Mouse (Mus musculus) lung, postnatal 36 days (tissue): ENCODE measurements around the gene Senp6.
"Not testable (repeated sequence)": the region's sequence is repeated elsewhere in the genome, so short reads cannot be mapped to it uniquely, and the experiment has no call there.

Experiments used
- DNase-seq: peaks from one replicate; pipeline ENCODE4 v3.0.0; 2022; ENCODE audit warnings: mixed read lengths

The Senp6 gene

DNA sequence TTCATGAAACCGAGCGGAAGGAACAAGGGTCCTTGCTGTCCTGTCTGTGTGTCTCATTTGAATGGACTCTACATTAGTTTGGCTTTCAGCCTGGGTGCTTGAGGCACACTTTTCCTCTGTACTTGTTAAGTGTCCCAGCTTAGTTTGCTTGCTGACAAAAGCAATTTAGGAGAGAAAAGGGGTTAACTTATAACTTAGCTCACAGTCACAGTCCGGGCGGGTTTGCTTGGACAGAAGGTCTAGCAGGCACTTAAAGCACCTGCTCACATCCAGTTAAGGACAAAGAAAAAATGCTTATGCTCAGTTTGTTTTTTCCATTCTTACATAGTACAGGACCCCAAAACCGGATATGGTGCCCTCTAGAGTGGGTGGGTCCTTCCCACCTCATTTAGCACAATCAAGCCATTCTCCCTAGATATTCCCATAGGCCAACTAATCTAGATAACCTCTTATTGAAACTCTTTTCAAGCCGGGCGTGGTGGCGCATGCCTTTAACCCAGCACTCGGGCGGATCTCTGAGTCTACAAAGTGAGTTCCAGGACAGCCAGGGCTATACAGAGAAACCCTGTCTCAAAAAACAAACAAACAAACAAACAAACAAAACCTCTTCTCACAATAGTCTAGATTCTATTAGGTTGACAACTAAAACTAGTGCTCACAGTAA is 17.9 kb downstream of the Senp6 start:
- DNase-seq, result no peak

DNA sequence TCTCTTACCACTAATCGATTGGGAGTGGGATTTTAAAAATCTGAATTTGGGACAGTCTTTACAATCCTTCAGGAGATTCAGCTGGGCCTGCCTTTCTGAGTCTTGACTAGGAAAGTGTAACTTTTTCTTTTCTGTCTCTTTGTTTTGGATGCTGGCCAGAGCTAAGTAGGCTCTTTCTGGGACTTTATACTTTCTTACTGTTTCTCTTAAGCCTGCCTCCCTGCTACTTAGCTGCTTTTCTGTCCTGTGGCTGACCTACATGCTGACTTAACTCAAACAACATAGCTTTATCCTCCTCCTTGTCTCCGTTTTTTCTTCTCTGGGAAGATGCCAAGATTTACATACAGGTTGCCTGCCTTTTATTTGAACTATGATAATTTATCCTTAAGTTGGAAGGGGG is 19.0 kb downstream of the Senp6 start:
- peak; percentile 36 for DNase-seq

DNA sequence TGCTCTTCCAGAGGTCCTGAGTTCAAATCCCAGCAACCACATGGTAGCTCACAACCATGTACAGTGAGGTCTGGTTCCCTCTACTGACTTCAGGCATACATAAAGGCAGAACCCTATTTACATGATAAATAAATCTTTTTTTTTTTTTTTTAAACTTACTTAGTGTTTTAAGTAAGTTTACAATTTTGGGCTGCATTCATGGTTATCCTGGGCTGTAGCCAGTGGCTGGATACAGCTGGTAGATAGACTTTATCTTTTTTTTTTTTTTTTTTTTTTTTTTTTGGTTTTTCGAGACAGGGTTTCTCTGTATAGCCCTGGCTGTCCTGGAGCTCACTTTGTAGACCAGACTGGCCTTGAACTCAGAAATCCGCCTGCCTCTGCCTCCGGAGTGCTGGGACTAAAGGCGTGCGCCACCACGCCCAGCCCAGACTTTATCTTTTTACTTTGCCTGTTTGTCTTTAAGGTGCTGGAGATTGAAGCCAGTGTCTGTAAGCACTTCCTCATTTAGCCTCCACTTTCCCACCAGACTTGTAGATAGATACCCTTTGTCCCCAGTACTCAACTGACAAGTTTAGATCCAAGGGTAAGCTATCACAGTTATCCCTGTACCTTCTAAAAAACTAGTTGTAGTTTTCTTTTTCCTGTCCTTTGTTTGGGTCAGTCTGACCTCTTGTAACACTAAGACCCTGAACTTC is 19.7 kb downstream of the Senp6 start:
- DNase-seq, result not testable (repeated sequence)

DNA sequence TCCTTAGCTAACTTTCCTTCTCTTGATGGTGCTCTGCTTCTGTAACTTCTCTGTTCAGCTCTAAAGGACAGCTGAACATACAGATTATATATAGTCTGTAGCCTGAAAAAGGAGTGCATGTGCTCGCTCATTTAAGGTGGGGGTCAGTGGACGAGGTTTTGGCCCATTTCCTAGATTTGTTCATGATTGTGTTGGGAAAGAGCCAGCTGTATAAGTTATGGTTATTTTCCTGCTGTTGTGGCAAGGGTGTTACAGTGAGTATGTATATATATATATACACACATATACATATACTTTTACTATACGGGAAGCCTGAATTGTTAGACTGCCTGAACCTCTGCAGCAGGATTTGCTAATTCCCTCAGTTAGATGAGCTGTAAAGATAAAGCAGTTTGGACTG is 22.7 kb downstream of the Senp6 start:
- no peak for DNase-seq

DNA sequence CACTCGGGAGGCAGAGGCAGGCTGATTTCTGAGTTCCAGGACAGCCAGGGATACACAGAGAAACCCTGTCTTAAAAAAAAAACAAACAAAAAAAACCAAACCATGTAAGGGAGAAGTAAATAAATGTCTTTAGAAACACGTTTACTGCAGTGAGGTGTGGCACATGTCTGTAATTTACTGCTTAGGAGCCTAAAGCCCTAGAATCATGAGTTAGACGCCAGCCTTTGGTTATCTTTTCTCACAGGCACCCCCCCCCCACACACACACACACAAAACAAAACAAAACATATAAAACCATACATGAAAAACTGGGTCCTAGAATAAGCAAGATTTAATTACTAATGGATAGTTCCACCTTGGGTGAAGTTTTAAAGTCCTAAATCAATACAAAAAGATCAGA is 29.6 kb downstream of the Senp6 start:
- DNase-seq, result no peak

DNA sequence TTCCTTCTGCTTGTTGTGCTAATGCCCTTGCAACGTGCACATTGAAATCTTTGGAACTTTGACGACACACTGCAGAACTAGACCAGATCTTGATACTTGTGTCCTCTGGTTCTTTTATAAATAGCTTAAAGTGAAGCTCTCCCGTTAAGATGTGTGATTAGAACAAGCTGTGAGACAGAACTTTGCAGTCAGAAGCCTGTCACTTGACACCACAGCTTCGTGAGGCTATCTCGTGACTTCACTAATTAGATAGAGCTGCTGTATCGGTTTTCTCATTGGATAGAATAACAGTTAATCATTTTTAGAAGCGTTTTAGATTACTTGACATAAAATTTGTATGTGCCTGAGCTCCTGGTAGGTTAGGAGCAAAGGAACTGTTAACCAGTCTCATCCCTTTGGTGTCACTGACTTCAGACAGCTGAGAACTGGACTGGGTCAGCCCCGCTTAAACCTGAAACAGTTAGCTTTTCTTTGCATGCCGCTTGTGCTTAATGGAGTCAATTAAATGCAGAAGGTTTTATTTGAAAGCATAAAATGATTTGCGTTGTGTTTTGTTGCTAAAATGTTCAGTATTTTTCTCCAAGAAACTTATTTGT is 79.4 kb downstream of the Senp6 start:
- DNase-seq, result no peak

DNA sequence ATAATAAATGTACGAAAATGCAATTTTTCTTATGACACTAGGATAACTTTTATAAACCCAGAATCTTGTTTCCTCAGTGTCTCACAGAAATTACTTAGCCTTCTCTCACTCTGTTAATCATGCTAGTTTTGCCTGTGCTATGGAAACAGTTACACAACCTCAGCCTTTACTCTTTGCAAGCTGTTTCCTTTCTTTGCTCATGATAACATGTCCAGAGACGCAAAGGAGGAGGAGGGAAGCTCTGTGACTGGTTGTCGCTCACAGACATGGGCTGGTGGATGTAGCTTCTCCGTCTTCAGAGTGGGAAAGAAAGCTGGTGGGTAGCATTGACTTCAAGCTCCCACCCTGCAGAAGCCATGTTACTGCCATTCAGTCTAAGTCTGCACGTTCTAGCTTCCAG is 82.9 kb downstream of the Senp6 start:
- DNase-seq, result no peak

DNA sequence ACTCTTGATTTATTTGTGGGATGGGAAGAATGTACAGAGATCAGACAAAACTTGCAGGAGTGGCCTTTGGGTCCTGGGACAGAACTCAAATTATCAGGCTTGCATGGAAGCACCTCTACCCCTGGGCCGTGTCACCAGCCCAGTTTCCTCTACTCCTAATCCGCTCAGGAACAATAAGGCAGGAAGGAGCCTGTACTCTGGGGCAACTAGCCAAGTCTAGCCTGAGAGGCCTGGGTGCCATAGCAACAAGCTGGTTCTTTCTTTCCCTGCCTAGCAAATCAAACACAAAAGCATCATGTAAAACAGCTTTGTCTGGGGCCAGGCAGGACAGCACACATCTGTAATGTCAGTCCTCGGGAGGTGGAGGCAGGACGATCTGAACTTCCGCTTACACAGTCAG is 88.6 kb downstream of the Senp6 start:
- DNase-seq, result peak; percentile 88

DNA sequence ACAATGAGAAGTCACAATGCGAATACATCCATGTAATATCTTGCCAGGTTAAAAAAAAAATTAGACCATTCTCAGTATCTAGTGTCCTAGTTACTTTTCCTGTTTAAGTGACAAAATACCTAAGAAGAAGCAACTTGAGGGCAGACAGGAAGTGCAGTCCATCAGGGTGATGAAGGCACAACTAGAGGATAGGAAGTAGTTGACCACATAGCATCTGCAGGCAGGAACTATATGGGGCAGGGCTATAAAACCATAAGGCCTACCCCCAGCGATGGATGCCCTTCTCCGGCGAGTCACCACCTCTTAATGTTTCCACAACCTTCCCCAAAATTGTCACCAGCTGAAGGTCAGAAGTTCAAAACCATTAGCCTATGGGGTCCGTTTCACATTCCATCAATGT is 90.1 kb downstream of the Senp6 start:
- no peak for DNase-seq

DNA sequence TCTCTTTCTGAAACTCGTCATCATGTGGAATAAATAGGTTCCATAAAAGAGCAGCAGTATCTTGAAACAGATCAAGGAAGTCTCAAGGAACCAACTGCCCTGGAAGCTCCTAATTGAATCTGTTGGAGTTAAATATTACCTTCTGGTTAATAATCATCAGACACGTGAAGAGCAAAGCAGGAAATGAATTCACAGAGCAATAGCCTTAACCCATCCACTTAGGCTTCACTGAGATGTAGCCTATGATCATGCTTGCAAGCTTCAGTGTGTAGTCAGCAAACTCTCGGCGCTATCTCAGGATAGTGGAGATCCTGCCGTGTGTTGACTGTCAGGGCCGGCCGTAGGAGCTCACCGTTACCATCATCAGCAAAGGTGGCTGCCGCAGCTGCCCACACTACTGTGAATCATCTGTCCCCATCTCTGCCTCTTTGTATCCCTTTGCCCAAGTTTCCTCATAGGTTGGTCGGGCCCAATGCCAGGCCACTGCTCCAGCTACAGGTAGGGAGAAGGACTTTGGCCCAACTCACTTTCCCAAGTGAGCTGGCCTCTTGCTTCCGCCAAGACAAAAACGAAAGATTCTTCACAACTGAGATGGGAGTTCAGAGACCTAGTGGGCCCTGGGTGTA is 91.2 kb downstream of the Senp6 start:
- DNase-seq, result no peak

DNA sequence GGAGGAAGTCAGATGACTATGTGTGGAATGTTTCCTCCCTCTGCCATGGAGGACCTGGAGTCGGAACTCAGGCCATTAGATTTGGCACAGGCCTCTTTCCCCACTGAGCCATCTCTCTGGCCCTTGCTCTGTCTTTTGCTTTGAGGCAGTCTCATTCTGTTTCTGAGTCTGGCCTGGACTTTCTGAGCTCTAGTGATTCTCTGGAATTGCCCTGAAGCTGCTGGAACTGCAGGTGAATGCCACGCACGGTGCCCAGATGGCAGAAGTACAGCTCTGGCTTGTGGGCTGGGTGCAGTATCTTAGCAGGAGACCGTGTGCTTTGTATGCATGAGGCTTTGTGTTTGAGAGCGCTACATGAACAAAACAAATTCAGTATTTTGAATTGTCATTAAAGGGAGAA is 92.2 kb downstream of the Senp6 start:
- no peak for DNase-seq

DNA sequence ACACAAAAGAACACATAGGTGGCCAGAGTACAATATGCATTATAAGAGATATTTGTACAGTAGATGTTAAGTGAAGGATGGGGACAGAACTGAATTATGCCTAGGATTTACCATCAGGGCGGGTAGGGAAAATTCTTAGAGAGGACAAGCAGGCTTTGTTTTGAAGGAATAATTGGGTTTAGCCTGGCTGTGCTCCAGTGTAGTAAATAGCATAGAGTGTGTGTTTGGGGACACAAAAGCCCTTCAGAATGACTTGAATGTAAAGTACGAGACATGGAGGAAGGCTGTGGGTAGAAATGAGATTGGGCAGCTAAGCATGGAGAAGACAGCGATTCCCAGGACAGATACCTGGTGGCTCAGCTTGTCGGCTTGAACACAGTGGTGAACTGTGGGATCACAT is 94.7 kb downstream of the Senp6 start:
- no peak for DNase-seq

DNA sequence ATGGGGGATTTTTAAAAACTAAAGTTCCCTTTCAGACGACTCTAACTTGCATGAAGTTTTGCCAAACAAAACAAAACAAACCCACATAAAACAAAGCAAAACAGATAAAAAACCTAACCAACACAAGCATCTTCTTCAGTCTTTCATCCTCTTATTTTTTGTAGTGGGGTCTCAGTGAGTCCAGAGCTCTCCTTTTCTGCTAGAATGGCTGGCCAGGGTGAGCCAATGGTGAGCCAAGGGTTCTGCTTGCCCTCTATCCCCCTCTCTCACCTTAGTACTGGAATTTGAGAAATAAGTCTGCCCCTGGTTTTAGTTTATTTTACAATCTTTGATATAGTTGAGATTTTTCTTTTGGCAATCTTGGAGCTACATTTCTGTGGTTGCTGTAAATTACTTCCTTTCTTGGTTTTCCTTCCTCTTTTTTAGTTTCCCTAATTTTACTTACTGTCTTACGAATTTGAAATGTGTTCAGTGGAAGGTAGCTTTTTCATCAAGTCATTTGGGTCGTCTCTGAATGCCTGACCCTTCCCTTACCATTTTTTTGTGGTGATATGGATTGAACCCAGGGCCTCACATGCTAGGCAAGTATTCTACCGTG is 96.5 kb downstream of the Senp6 start:
- DNase-seq, result no peak

DNA sequence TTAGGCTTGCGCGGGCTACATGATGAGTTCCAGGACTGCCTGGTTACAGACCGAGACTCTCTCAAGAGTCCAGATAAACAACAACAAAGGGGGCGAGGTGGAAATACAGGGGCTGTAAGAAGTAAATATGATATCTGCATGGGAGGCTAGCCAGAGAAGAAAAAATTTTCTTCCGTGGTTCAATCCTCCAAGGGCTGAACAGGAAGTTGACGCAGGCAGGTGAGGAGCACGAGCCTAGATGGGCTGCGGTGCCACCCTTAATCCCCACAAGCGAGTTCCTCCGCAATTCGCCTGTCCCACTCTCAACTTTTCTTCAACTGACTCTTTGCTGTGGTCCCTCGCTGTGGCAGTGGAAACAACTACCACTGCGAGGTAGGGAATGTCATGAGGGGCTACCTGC is 97.5 kb downstream of the Senp6 start:
- DNase-seq, result peak; percentile 25

DNA sequence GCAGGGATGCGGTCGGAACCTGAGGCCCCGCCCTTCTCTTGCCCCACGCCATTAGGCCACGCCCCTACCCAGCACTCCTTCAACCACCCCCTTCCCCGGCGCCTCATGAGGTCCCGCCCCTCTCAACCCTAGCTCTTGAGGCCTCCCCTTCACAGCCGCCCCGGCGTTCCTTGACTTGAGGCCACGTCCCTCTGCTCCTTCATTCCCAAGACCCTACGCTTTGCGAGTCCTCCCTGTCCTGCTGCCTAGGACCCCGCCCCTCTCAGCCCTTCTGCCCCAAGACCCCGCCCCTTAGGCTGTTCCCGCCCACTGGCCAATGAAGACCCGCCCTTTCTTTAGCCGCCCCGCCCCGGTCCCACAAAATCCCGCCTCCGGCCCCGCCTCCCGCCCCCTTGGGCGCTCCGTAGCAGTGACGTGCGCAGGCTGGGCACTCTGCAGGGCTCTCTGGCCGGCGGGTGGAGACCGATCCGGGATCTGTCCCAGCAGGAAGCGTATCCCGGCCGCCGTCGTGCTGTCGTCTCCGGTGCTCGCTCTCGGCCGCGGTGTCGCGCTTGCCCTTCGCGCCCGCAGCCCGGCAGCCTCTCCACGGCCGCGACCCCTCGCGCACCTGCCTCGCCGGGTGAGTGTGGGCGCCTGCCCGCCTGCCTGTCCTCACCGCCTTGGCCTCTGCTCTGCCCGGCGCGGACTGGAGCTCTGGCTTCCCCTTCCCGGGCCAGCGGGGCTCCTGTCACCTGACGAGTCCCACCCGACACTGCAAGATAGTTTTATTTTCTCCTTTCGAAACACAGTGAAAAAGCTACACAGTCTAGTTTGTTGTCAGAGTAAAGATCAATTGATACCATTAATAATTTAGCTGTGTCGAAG is 98.1 kb downstream of the Senp6 start, which contains the start of gene Myo6:
Myo6 (plus strand) TSS at position 421 of the 864 bp plus-strand sequence.
- DNase-seq, result peak; percentile 94

DNA sequence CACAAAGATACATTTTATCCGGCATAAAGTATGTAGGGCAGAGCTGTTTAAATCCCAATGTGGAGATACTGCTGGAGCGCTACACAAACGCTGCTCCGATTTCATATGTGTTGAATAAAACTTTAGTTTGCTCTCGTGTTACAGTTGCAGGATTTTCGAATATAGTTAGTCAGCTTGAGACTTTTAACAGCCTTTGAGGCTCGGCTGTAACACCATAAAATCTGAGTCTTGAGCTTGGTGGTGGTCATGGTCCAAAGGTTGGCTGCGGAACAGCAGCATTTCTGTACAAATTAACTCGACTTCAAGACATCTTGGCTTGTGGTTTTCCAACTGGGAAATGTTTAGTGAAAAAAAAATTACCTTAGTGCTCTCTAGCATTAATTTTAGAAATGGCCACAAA is 99.0 kb downstream of the Senp6 start:
- no peak for DNase-seq

DNA sequence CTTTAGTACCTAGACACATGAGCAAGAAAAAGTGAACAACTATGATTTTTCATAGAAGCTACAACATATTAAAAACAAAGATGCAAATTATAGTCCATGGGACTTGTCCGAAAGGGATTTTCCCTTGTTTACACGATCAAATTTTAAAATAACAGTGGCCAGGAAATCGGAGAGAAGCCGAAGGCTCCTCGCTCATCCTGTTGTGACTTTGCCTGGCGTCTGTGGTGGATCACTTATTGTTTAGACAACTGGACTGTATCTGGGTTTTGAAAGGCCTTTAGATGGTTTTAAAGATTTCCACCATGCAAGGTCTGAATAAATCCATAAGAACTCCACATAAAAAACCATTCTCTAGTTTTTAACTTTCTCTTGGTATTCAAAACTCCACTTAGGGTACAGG is 99.7 kb downstream of the Senp6 start:
- DNase-seq, result peak; percentile 51

DNA sequence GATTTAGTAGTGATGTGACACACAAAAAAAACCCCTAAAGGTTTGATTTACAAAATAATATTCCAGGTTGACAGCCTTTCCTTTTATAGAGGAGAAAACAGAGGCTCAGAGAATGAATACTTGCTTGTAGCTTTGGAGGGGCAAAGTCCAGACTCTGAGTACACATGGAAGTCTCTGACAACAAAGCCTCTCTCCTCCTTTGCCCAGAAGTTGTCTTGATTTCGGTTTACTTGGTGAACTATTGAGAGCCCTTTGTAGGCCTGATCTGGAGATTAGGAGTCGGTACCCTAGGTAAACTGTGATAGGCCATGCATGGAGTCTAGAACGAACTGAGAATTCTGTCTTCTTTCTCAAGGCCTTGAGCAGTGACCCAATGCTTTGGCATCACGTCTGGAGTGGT is 100.4 kb downstream of the Senp6 start:
- no peak for DNase-seq

DNA sequence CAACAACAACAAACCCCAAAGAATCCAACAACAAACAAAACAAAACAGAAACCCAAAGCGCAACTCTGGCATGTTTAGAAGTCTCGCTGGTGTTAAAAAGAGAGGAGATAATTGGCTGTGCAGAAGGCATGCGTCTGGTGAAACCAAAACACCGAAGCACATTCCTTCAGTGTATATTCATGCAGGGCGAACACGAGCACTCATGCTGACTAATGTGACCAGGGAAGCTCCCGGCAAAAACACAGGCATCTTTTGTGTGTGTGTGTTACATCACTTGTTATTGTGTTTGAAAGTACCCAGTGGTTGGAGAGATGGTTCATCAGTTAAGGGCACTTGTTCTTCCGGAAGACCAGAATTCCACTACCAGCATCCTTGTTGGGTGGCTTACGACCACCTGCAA is 102.8 kb downstream of the Senp6 start:
- DNase-seq, result no peak

DNA sequence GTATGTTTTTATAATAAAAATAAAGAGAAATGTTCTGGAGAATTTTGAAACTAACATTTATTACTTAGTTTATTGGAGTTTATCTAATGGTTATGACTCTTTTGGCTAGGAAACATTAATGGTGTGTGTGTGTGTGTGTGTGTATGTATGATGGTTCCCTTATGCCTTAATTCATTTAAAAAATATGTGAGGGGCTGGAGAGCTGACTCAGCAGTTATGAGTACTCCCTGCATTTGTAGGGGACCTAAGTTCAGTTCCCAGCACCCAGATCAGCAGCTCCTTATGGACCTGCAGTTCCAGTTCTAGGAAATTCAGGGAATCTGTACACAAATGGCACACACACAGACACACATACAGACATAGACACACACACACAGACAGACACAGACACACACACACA is 104.5 kb downstream of the Senp6 start:
- DNase-seq, result no peak

DNA sequence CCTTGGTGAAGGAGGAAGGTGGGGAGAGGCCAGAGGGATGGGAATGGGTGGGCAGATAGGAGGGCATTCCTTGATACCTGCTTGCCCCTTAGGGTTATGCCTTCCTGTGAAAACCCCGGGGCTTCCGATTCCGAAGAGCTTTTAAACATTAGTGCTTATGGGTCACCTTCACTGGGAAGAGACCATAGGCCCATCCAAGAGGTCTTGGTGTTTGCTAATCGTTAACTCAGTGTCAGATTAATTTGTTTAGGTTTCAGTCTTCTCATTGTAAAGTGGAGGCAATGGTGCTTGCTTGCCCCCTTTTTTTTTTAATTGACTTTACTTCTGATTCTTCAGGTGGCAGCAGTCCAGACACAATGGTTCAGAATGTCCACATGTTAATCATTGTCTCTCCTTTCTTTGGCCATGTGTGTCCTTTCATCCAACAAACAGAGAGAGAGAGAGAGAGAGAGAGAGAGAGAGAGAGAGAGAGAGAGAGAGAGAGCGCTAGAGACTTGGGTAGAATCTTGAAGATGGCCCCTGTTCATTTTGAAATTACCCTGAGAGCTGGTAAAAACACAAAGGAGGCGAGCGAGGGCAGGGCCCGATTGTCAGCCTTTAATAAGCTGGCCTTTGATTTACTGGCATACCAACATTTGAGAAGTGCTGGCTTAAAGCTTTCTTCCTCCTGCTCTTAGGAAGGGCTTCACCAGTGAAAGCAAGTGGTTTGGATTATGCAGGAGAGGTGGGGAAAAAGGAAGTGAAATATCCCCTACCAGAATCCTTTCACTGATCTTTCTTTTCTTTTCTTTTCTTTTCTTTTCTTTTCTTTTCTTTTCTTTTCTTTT is 105.9 kb downstream of the Senp6 start:
- no peak for DNase-seq

DNA sequence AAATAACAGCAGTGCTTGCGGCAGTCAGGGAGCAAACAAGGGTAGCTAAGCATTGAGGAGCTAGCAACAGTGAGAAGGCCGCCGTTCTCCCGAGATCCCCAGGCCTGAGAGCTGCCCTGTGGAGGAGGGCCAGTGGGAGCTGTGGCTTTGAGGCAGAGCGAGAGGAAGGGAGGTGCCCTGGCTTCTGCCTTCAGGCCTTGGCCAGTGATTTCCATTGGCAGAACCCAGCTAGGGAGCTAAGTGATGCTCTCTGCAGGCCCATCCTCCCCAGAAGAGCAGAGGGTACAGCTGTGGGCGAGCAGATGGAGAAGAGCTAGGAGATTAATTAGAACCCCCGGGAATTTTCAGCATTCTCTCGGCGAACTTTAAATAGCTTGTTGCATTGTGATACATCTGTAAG is 106.9 kb downstream of the Senp6 start:
- DNase-seq, result peak; percentile 51
